ENCODE assay signal across 29 mouse cellular contexts in genomic region chr10:83191982-83192381, GRCm38 (mm10).
A peak's percentile ranks its signal among the peaks of the same experiment; 100 is the strongest.
DNase-seq lines count a peak whose midpoint lies in the region; ATAC-seq and TF ChIP-seq lines count a peak whose summit lies in the region.
"Had no signal": no experiment of that assay in that cellular context is flagged by ENCODE, and none has a peak within 500 bp of the region (broad histone marks: within the 10 kb centered on the region; RNA-seq: fewer than 3 reads in every experiment).

No protein-coding gene starts in this region.

- peak; percentile 53; the same call in 1 of the 2 replicates for ATAC-seq in embryonic facial prominence, embryonic 14.5 days (ENCODE audit: low read depth)
- no peak for ATAC-seq in hindbrain, postnatal 0 days
- ATAC-seq in hindbrain, embryonic 12.5 days (ENCODE audit: low FRiP score): no peak
- 0 out of 2 replicates have a peak, but pooled peaks have one; percentile 45 for ATAC-seq in neural tube, embryonic 13.5 days (ENCODE audit: low read depth)
- ATAC-seq in forebrain, embryonic 12.5 days (ENCODE audit: low FRiP score): no peak
- no peak for ATAC-seq in monocyte, adult 5-6 weeks (replicated peaks; ENCODE audit: insufficient number of reproducible peaks, low FRiP score, low TSS enrichment, poor library complexity, severe bottlenecking)
- ATAC-seq: forebrain, postnatal 0 days; intestine, embryonic 16.5 days; liver, embryonic 12.5 days; liver, postnatal 0 days; Patski had no signal

- 0 out of 2 replicates have a peak, but pooled peaks cover 3% of the 10 kb centered on the region for H3K4me1 ChIP-seq in embryonic facial prominence, embryonic 14.5 days (ENCODE audit: control insufficient read depth, insufficient read depth, low read length)
- 0 out of 2 replicates have a peak, but pooled peaks cover 10% of the 10 kb centered on the region for H3K4me1 ChIP-seq in embryonic facial prominence, embryonic 10.5 days
- no peaks in the 10 kb centered on the region for H3K4me1 ChIP-seq in hindbrain, postnatal 0 days (ENCODE audit: insufficient read depth, low read length)
- H3K4me1 ChIP-seq in hindbrain, embryonic 12.5 days: no peaks in the 10 kb centered on the region
- H3K4me1 ChIP-seq in neural tube, embryonic 13.5 days (replicated peaks): peaks cover 7% of the 10 kb centered on the region
- peaks cover 6% of the 10 kb centered on the region; the same call in 1 of the 2 replicates for H3K4me1 ChIP-seq in forebrain, embryonic 12.5 days

- no peaks in the 10 kb centered on the region for H3K27me3 ChIP-seq in embryonic facial prominence, embryonic 14.5 days (replicated peaks; ENCODE audit: control insufficient read depth, insufficient read depth, low read length)
- H3K27me3 ChIP-seq in embryonic facial prominence, embryonic 10.5 days (replicated peaks; ENCODE audit: low read depth, poor library complexity, severe bottlenecking): no peaks in the 10 kb centered on the region
- H3K27me3 ChIP-seq in hindbrain, postnatal 0 days (ENCODE audit: insufficient read depth, low read length): no peaks in the 10 kb centered on the region
- no peaks in the 10 kb centered on the region for H3K27me3 ChIP-seq in hindbrain, embryonic 12.5 days
- H3K27me3 ChIP-seq in neural tube, embryonic 13.5 days: no peaks in the 10 kb centered on the region
- no peaks in the 10 kb centered on the region for H3K27me3 ChIP-seq in forebrain, embryonic 12.5 days
- H3K27me3 ChIP-seq: CH12.LX; embryonic facial prominence, embryonic 13.5 days; limb, embryonic 12.5 days; liver, embryonic 12.5 days; megakaryocyte, embryonic 14.5 days; Patski had no signal

- WGBS in embryonic facial prominence, embryonic 14.5 days: 49% methylated on average over 6 of the region's 6 CpGs
- 56% methylated on average over 6 of the region's 6 CpGs for WGBS in embryonic facial prominence, embryonic 10.5 days
- WGBS in hindbrain, postnatal 0 days: 35% methylated on average over 6 of the region's 6 CpGs
- WGBS in hindbrain, embryonic 12.5 days: 46% methylated on average over 6 of the region's 6 CpGs
- WGBS in neural tube, embryonic 13.5 days: 35% methylated on average over 6 of the region's 6 CpGs
- WGBS in forebrain, embryonic 12.5 days: 56% methylated on average over 6 of the region's 6 CpGs

- peak; percentile 57 for DNase-seq in embryonic facial prominence, embryonic 14.5 days (ENCODE audit: low spot score)
- DNase-seq in embryonic facial prominence, embryonic 10.5 days (ENCODE audit: low spot score): no peak
- peak; percentile 31 for DNase-seq in hindbrain, postnatal 0 days (ENCODE audit: low spot score)
- DNase-seq in neural tube, embryonic 10.5 days (ENCODE audit: extremely low spot score, low spot score): no peak
- DNase-seq: adrenal gland, postnatal 14 days; cerebellum, adult 11-12 months; cerebellum, adult 9-11 months; embryo, embryonic 11 days; forebrain, postnatal 0 days; heart, adult 2 months; heart, postnatal 10 days; liver, postnatal 0 days; lung, postnatal 4 days; midbrain, embryonic 14.5 days; thymus, adult 2 months; thymus, postnatal 36 days had no signal

- H3K9ac ChIP-seq in embryonic facial prominence, embryonic 14.5 days (ENCODE audit: low read depth, low read length): no peak overlapping the region
- H3K9ac ChIP-seq in hindbrain, postnatal 0 days (replicated peaks; ENCODE audit: low read length): no peak overlapping the region
- H3K9ac ChIP-seq in hindbrain, embryonic 12.5 days: no peak overlapping the region
- no peak overlapping the region for H3K9ac ChIP-seq in neural tube, embryonic 13.5 days
- no peak overlapping the region for H3K9ac ChIP-seq in forebrain, embryonic 12.5 days
- H3K9ac ChIP-seq: embryonic facial prominence, embryonic 13.5 days; forebrain, postnatal 0 days; limb, embryonic 12.5 days; liver, embryonic 12.5 days; liver, postnatal 0 days had no signal

- TF ChIP-seq CTCF in hindbrain, postnatal 0 days (IDR thresholded peaks at IDR 0.05; ENCODE audit: low read depth): no peak

- no peak overlapping the region for H3K27ac ChIP-seq in embryonic facial prominence, embryonic 14.5 days (replicated peaks; ENCODE audit: low read depth, low read length)
- H3K27ac ChIP-seq in embryonic facial prominence, embryonic 10.5 days (replicated peaks): no peak overlapping the region
- H3K27ac ChIP-seq in hindbrain, postnatal 0 days: no peak overlapping the region
- no peak overlapping the region for H3K27ac ChIP-seq in hindbrain, embryonic 12.5 days
- H3K27ac ChIP-seq in neural tube, embryonic 13.5 days (replicated peaks): no peak overlapping the region
- H3K27ac ChIP-seq in forebrain, embryonic 12.5 days: no peak overlapping the region
- H3K27ac ChIP-seq: embryonic facial prominence, embryonic 13.5 days; heart, adult 2 months; limb, embryonic 12.5 days; liver, embryonic 12.5 days had no signal

- H3K4me3 ChIP-seq in embryonic facial prominence, embryonic 14.5 days (ENCODE audit: low read depth, low read length): no peak overlapping the region
- no peak overlapping the region for H3K4me3 ChIP-seq in embryonic facial prominence, embryonic 10.5 days
- H3K4me3 ChIP-seq in hindbrain, postnatal 0 days (ENCODE audit: low read length): no peak overlapping the region
- no peak overlapping the region for H3K4me3 ChIP-seq in hindbrain, embryonic 12.5 days
- H3K4me3 ChIP-seq in neural tube, embryonic 13.5 days: no peak overlapping the region
- H3K4me3 ChIP-seq in forebrain, embryonic 12.5 days (replicated peaks): no peak overlapping the region
- H3K4me3 ChIP-seq: embryonic facial prominence, embryonic 13.5 days; erythroblast, embryonic 14.5 days; heart, adult 2 months; limb, embryonic 12.5 days; liver, embryonic 12.5 days; megakaryocyte, embryonic 14.5 days had no signal

- H3K36me3 ChIP-seq in embryonic facial prominence, embryonic 14.5 days (ENCODE audit: control insufficient read depth, insufficient read depth, low read length): 0 out of 2 replicates have a peak, but pooled peaks cover 8% of the 10 kb centered on the region
- H3K36me3 ChIP-seq in embryonic facial prominence, embryonic 10.5 days (replicated peaks): peaks cover 13% of the 10 kb centered on the region
- H3K36me3 ChIP-seq in hindbrain, postnatal 0 days (ENCODE audit: insufficient read depth, low read length): no peaks in the 10 kb centered on the region
- H3K36me3 ChIP-seq in hindbrain, embryonic 12.5 days: 0 out of 2 replicates have a peak, but pooled peaks cover 7% of the 10 kb centered on the region
- peaks cover 11% of the 10 kb centered on the region for H3K36me3 ChIP-seq in neural tube, embryonic 13.5 days
- peaks cover 14% of the 10 kb centered on the region; the same call in 1 of the 2 replicates for H3K36me3 ChIP-seq in forebrain, embryonic 12.5 days (replicated peaks)

- no peaks in the 10 kb centered on the region for H3K9me3 ChIP-seq in embryonic facial prominence, embryonic 14.5 days (ENCODE audit: control insufficient read depth, low read length)
- no peaks in the 10 kb centered on the region for H3K9me3 ChIP-seq in embryonic facial prominence, embryonic 10.5 days
- H3K9me3 ChIP-seq in hindbrain, postnatal 0 days (ENCODE audit: low read length): no peaks in the 10 kb centered on the region
- H3K9me3 ChIP-seq in hindbrain, embryonic 12.5 days (replicated peaks): no peaks in the 10 kb centered on the region
- no peaks in the 10 kb centered on the region for H3K9me3 ChIP-seq in neural tube, embryonic 13.5 days
- H3K9me3 ChIP-seq in forebrain, embryonic 12.5 days: no peaks in the 10 kb centered on the region
- H3K9me3 ChIP-seq: embryonic facial prominence, embryonic 13.5 days; G1E; limb, embryonic 12.5 days; liver, embryonic 12.5 days had no signal

- no peak overlapping the region for H3K4me2 ChIP-seq in embryonic facial prominence, embryonic 14.5 days (ENCODE audit: low read depth, low read length)
- no peak overlapping the region for H3K4me2 ChIP-seq in hindbrain, postnatal 0 days (ENCODE audit: low read depth, low read length)
- no peak overlapping the region for H3K4me2 ChIP-seq in hindbrain, embryonic 12.5 days (replicated peaks)
- H3K4me2 ChIP-seq in neural tube, embryonic 13.5 days: no peak overlapping the region
- H3K4me2 ChIP-seq in forebrain, embryonic 12.5 days: no peak overlapping the region
- H3K4me2 ChIP-seq: embryonic facial prominence, embryonic 13.5 days; limb, embryonic 12.5 days; liver, embryonic 12.5 days had no signal

Comparison
In these comparisons a context has a peak if more than half of its experiments do, and no peak if none do; other contexts are left out.
1. DNase-seq: peak in embryonic facial prominence, embryonic 14.5 days (single experiment) and hindbrain, postnatal 0 days (single experiment); none in embryonic facial prominence, embryonic 10.5 days (single experiment) and neural tube, embryonic 10.5 days (single experiment).
2. ATAC-seq: peak in embryonic facial prominence, embryonic 14.5 days (single experiment) and neural tube, embryonic 13.5 days (single experiment); none in hindbrain, postnatal 0 days (single experiment), hindbrain, embryonic 12.5 days (single experiment), forebrain, embryonic 12.5 days (single experiment) and monocyte, adult 5-6 weeks (single experiment).